In the genomic region with DNA sequence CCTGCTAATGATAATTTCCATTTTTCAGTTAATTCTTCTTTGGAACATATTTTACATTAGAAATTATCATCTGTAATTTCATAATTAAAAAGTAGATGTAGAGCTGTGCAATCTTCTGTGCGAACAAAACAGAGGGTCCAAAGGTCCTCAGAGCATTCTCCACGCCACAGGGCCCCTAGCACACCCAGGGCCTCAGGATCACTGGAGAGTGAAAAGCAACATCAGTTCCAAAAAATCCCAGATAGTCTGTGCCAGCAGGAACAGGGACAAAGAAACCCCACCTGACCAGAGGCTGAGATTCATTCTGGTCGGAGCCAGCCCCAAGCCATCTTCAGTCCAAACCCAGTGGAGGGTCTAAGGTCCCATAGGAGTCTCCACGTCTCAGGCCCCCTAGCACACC, we compare ENCODE assay signal across 28 mouse cellular contexts.
"Had no signal": no experiment of that assay in that cellular context is flagged by ENCODE, and none has a peak within 500 bp of the region (broad histone marks: within the 10 kb centered on the region; RNA-seq: fewer than 3 reads in every experiment).

No protein-coding gene starts in this region.

- H3K27me3 ChIP-seq: embryonic facial prominence, embryonic 12.5 days; embryonic facial prominence, embryonic 13.5 days; embryonic facial prominence, embryonic 15.5 days; forebrain, embryonic 12.5 days; forebrain, embryonic 13.5 days; forebrain, embryonic 15.5 days had no signal

- H3K4me3 ChIP-seq: embryonic facial prominence, embryonic 10.5 days; embryonic facial prominence, embryonic 12.5 days; embryonic facial prominence, embryonic 13.5 days; embryonic facial prominence, embryonic 15.5 days; erythroblast, embryonic 14.5 days; forebrain, embryonic 10.5 days; forebrain, embryonic 12.5 days; forebrain, embryonic 13.5 days; forebrain, embryonic 15.5 days; gastrocnemius, adult 2 months had no signal

- DNase-seq: cerebellum, adult 18-20 months; cerebellum, adult 2 months; cerebellum, adult 8-10 months; cerebellum, adult 9-10 months; cerebellum, adult 9-11 months; cerebellum, postnatal 10 days; cerebellum, postnatal 14 days; cerebellum, postnatal 25 days; cerebellum, postnatal 36 days; embryo, embryonic 11 days; forebrain, postnatal 0 days; gastrocnemius, adult 2 months; gastrocnemius, postnatal 10 days; gastrocnemius, postnatal 14 days; gastrocnemius, postnatal 25 days; gastrocnemius, postnatal 36 days; heart, adult 11 months had no signal

- H3K4me2 ChIP-seq: embryonic facial prominence, embryonic 12.5 days; embryonic facial prominence, embryonic 13.5 days; embryonic facial prominence, embryonic 15.5 days; forebrain, embryonic 12.5 days; forebrain, embryonic 13.5 days; forebrain, embryonic 15.5 days had no signal

- H3K36me3 ChIP-seq: embryonic facial prominence, embryonic 10.5 days; embryonic facial prominence, embryonic 12.5 days; embryonic facial prominence, embryonic 13.5 days; embryonic facial prominence, embryonic 15.5 days; forebrain, embryonic 10.5 days; forebrain, embryonic 12.5 days; forebrain, embryonic 15.5 days had no signal

- ATAC-seq: forebrain, embryonic 13.5 days; forebrain, embryonic 14.5 days; forebrain, embryonic 15.5 days; forebrain, embryonic 16.5 days; forebrain, postnatal 0 days had no signal

- H3K27ac ChIP-seq: embryonic facial prominence, embryonic 10.5 days; embryonic facial prominence, embryonic 12.5 days; embryonic facial prominence, embryonic 13.5 days; embryonic facial prominence, embryonic 15.5 days; forebrain, embryonic 10.5 days; forebrain, embryonic 12.5 days; forebrain, embryonic 13.5 days; forebrain, embryonic 15.5 days; gastrocnemius, adult 2 months had no signal

- H3K4me1 ChIP-seq: embryonic facial prominence, embryonic 10.5 days; embryonic facial prominence, embryonic 12.5 days; embryonic facial prominence, embryonic 13.5 days; embryonic facial prominence, embryonic 15.5 days; forebrain, embryonic 10.5 days; forebrain, embryonic 12.5 days; forebrain, embryonic 13.5 days; forebrain, embryonic 15.5 days had no signal

- H3K9ac ChIP-seq: embryonic facial prominence, embryonic 12.5 days; embryonic facial prominence, embryonic 13.5 days; embryonic facial prominence, embryonic 15.5 days; forebrain, embryonic 12.5 days; forebrain, embryonic 13.5 days; forebrain, embryonic 15.5 days; forebrain, postnatal 0 days had no signal

- H3K9me3 ChIP-seq: embryonic facial prominence, embryonic 10.5 days; embryonic facial prominence, embryonic 12.5 days; embryonic facial prominence, embryonic 13.5 days; embryonic facial prominence, embryonic 15.5 days; forebrain, embryonic 10.5 days; forebrain, embryonic 12.5 days; forebrain, embryonic 13.5 days; forebrain, embryonic 15.5 days had no signal
